Comparison of ENCODE assay signal across 22 mouse cellular contexts in genomic region chrX:117955814-117956213, GRCm38 (mm10).
"Had no signal": no experiment of that assay in that cellular context is flagged by ENCODE, and none has a peak within 500 bp of the region (broad histone marks: within the 10 kb centered on the region; RNA-seq: fewer than 3 reads in every experiment).

No protein-coding gene starts in this region.

- H3K4me1 ChIP-seq: limb, embryonic 10.5 days; limb, embryonic 13.5 days; liver, embryonic 12.5 days; liver, embryonic 15.5 days; lung, embryonic 15.5 days; megakaryocyte, embryonic 14.5 days; midbrain, embryonic 10.5 days; neural tube, embryonic 12.5 days; neural tube, embryonic 15.5 days had no signal

- H3K4me3 ChIP-seq: layer of hippocampus, adult 2 months; limb, embryonic 10.5 days; limb, embryonic 13.5 days; liver, embryonic 12.5 days; liver, embryonic 15.5 days; lung, embryonic 15.5 days; megakaryocyte, embryonic 14.5 days; midbrain, embryonic 10.5 days; neural tube, embryonic 12.5 days; neural tube, embryonic 15.5 days had no signal

- DNase-seq: kidney, adult 2 months; kidney, postnatal 25 days; layer of hippocampus, adult 9-11 months; liver; lung, adult 18-20 months; lung, postnatal 10 days; lung, postnatal 36 days; midbrain, embryonic 14.5 days; thymus, adult 2 months; thymus, postnatal 14 days; thymus, postnatal 4 days had no signal

- ATAC-seq: liver, embryonic 12.5 days had no signal

- H3K9ac ChIP-seq: limb, embryonic 13.5 days; liver, embryonic 12.5 days; liver, embryonic 15.5 days; lung, embryonic 15.5 days; neural tube, embryonic 12.5 days; neural tube, embryonic 15.5 days had no signal

- H3K27ac ChIP-seq: kidney, postnatal 0 days; layer of hippocampus, adult 2 months; limb, embryonic 10.5 days; limb, embryonic 13.5 days; liver, embryonic 12.5 days; liver, embryonic 15.5 days; lung, embryonic 15.5 days; midbrain, embryonic 10.5 days; neural tube, embryonic 12.5 days; neural tube, embryonic 15.5 days had no signal

- H3K4me2 ChIP-seq: limb, embryonic 13.5 days; liver, embryonic 12.5 days; liver, embryonic 15.5 days; lung, embryonic 15.5 days; neural tube, embryonic 12.5 days; neural tube, embryonic 15.5 days had no signal

- H3K36me3 ChIP-seq: limb, embryonic 10.5 days; limb, embryonic 13.5 days; liver, embryonic 12.5 days; liver, embryonic 15.5 days; lung, embryonic 15.5 days; midbrain, embryonic 10.5 days; neural tube, embryonic 12.5 days; neural tube, embryonic 15.5 days had no signal

- H3K9me3 ChIP-seq: limb, embryonic 10.5 days; limb, embryonic 13.5 days; liver, embryonic 12.5 days; liver, embryonic 15.5 days; lung, embryonic 15.5 days; megakaryocyte, embryonic 14.5 days; midbrain, embryonic 10.5 days; neural tube, embryonic 12.5 days; neural tube, embryonic 15.5 days had no signal

- H3K27me3 ChIP-seq: limb, embryonic 13.5 days; liver, embryonic 12.5 days; liver, embryonic 15.5 days; lung, embryonic 15.5 days; megakaryocyte, embryonic 14.5 days; neural tube, embryonic 12.5 days; neural tube, embryonic 15.5 days had no signal
